Mouse (Mus musculus) cerebellum, postnatal 36 days (tissue): ENCODE data around the gene Acbd6.
A peak's percentile ranks its signal among the peaks of the same experiment; 100 is the strongest.

Experiments
- DNase-seq, 2 experiments: peaks; one replicate each; pipeline ENCODE4 v3.0.0; 2021 to 2022; ENCODE audit warnings: mixed read lengths in 2 of 2

The Acbd6 gene

GRCm38 (mm10) chr1:155654961-155655360 lies 97.0 kb downstream of the Acbd6 start:
- DNase-seq = no peak

GRCm38 (mm10) chr1:155656321-155656720 lies 98.4 kb downstream of the Acbd6 start:
- DNase-seq = no peak

GRCm38 (mm10) chr1:155663994-155664393 lies 106.1 kb downstream of the Acbd6 start:
- no peak for DNase-seq

GRCm38 (mm10) chr1:155675570-155675969 lies 117.7 kb downstream of the Acbd6 start:
- DNase-seq = no peak

- no peak for DNase-seq
Observed at GRCm38 (mm10) chr1:155681116-155681799, 123.3 kb downstream of the Acbd6 start.

- DNase-seq = no peak
Observed at GRCm38 (mm10) chr1:155686816-155687215, 128.9 kb downstream of the Acbd6 start.

- DNase-seq = no peak
Observed at GRCm38 (mm10) chr1:155689141-155689540, 131.2 kb downstream of the Acbd6 start.

GRCm38 (mm10) chr1:155689558-155689957 lies 131.6 kb downstream of the Acbd6 start:
- DNase-seq = no peak

- no peak for DNase-seq
Observed at GRCm38 (mm10) chr1:155692230-155692629, 134.3 kb downstream of the Acbd6 start.

- DNase-seq = no peak
Observed at GRCm38 (mm10) chr1:155693026-155693425, 135.1 kb downstream of the Acbd6 start.

GRCm38 (mm10) chr1:155693443-155693842 lies 135.5 kb downstream of the Acbd6 start:
- DNase-seq = no peak

GRCm38 (mm10) chr1:155698373-155699159 lies 140.6 kb downstream of the Acbd6 start:
- DNase-seq = peak; percentile 44 to 59

- no peak for DNase-seq
Observed at GRCm38 (mm10) chr1:155700886-155701285, 143.0 kb downstream of the Acbd6 start.

- DNase-seq = no peak
Observed at GRCm38 (mm10) chr1:155703191-155703680, 145.3 kb downstream of the Acbd6 start.

- DNase-seq = no peak
Observed at GRCm38 (mm10) chr1:155704182-155704581, 146.3 kb downstream of the Acbd6 start.

- DNase-seq = no peak
Observed at GRCm38 (mm10) chr1:155713306-155713705, 155.4 kb downstream of the Acbd6 start.

GRCm38 (mm10) chr1:155715366-155715765 lies 157.4 kb downstream of the Acbd6 start:
- DNase-seq = no peak

- DNase-seq = no peak
Observed at GRCm38 (mm10) chr1:155717301-155717700, 159.4 kb downstream of the Acbd6 start.

- no peak for DNase-seq
Observed at GRCm38 (mm10) chr1:155718851-155719250, 160.9 kb downstream of the Acbd6 start.

- DNase-seq = no peak
Observed at GRCm38 (mm10) chr1:155720006-155720405, 162.1 kb downstream of the Acbd6 start.

- DNase-seq = peak; percentile 52 to 59
Observed at GRCm38 (mm10) chr1:155721443-155721842, 163.5 kb downstream of the Acbd6 start.

GRCm38 (mm10) chr1:155722185-155722584 lies 164.3 kb downstream of the Acbd6 start:
- no peak for DNase-seq

- no peak for DNase-seq
Observed at GRCm38 (mm10) chr1:155724301-155724700, 166.4 kb downstream of the Acbd6 start.

GRCm38 (mm10) chr1:155725876-155726275 lies 168.0 kb downstream of the Acbd6 start:
- no peak for DNase-seq
